Mouse (Mus musculus): ENCODE measurements around the gene Cdk5rap3. TPM values are rescaled to one million over a fixed set of nuclear protein-coding genes. Genes with fewer than 3 reads are reported as not detected.
A peak's percentile ranks its signal among the peaks of the same experiment; 100 is the strongest.

The Cdk5rap3 gene
- polyA plus RNA-seq, 1 experiment from 2014 or later, result 38.8 TPM

DNA sequence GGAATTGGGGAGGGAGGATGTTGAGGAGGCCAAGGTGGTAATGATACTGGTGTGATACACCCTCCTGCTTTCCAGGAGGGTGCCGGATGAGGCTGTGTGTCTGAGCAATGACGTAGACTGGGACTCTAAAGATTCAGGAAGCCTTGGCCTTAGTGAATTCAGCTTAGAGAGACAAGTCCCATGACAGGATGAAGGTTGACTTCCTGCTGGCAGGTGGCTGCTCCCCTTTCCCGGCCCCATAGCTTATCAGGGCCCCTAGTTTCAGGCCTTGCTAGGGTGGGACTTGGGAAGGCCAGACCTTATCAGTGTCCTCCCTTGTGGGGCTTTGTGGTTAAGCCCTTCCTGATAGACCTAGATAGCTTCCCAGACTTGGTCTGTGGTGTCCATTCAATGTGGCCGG, 31.6 kb upstream of the Cdk5rap3 start:
- H3K27ac ChIP-seq (ENCODE audit: low read length), result peak overlapping the region; percentile 98
- peak overlapping the region; percentile 47 for H3K4me3 ChIP-seq (ENCODE audit: low read depth, low read length)
- no peaks in the 10 kb centered on the region for H3K27me3 ChIP-seq (ENCODE audit: control insufficient read depth, insufficient read depth, low read depth, low read length)
- peaks cover 65% of the 10 kb centered on the region for H3K4me1 ChIP-seq (ENCODE audit: control insufficient read depth, low read depth, low read length)
- 20% methylated on average over 4 of the region's 4 CpGs for WGBS (ENCODE audit: insufficient replicate concordance)
- no peaks in the 10 kb centered on the region for H3K9me3 ChIP-seq (replicated peaks; ENCODE audit: control insufficient read depth, low read length)
- ATAC-seq (ENCODE audit: low read depth), result peak; percentile 78
- peak overlapping the region; percentile 97 for H3K4me2 ChIP-seq (ENCODE audit: low read depth, low read length)
- H3K9ac ChIP-seq (ENCODE audit: low read depth, low read length), result peak overlapping the region; percentile 67
- peaks cover 38% of the 10 kb centered on the region for H3K36me3 ChIP-seq (ENCODE audit: control insufficient read depth, insufficient read depth)

GRCm38 (mm10) chr11:96946498-96946897, 30.2 kb upstream of the Cdk5rap3 start:
- Histone ChIP-seq H3K27me3 (ENCODE audit: control insufficient read depth, insufficient read depth, low read depth, low read length) (no peaks in the 10 kb centered on the region), H3K9me3 (replicated peaks; ENCODE audit: control insufficient read depth, low read length) (no peaks in the 10 kb centered on the region), H3K4me3 (ENCODE audit: low read depth, low read length) (peak overlapping the region; percentile 80), H3K4me1 (ENCODE audit: control insufficient read depth, low read depth, low read length) (peaks cover 65% of the 10 kb centered on the region), H3K9ac (ENCODE audit: low read depth, low read length) (peak overlapping the region; percentile 71), H3K36me3 (ENCODE audit: control insufficient read depth, insufficient read depth) (peaks cover 25% of the 10 kb centered on the region), H3K4me2 (ENCODE audit: low read depth, low read length) (peak overlapping the region; percentile 97), H3K27ac (ENCODE audit: low read length) (peak overlapping the region; percentile 98)
- WGBS (ENCODE audit: insufficient replicate concordance), result 62% methylated on average over 9 of the region's 9 CpGs
- no peak for ATAC-seq (ENCODE audit: low read depth)

GRCm38 (mm10) chr11:96944844-96945580, 28.7 kb upstream of the Cdk5rap3 start:
- peak overlapping the region; percentile 80 for H3K4me3 ChIP-seq (ENCODE audit: low read depth, low read length)
- ATAC-seq (ENCODE audit: low read depth), result no peak
- H3K27ac ChIP-seq (ENCODE audit: low read length), result peak overlapping the region; percentile 98
- H3K9ac ChIP-seq (ENCODE audit: low read depth, low read length), result peak overlapping the region; percentile 71
- H3K36me3 ChIP-seq (ENCODE audit: control insufficient read depth, insufficient read depth), result peaks cover 21% of the 10 kb centered on the region
- 26% methylated on average over 14 of the region's 14 CpGs for WGBS (ENCODE audit: insufficient replicate concordance)
- H3K4me1 ChIP-seq (ENCODE audit: control insufficient read depth, low read depth, low read length), result peaks cover 65% of the 10 kb centered on the region
- no peaks in the 10 kb centered on the region for H3K27me3 ChIP-seq (ENCODE audit: control insufficient read depth, insufficient read depth, low read depth, low read length)
- peak overlapping the region; percentile 97 for H3K4me2 ChIP-seq (ENCODE audit: low read depth, low read length)
- H3K9me3 ChIP-seq (replicated peaks; ENCODE audit: control insufficient read depth, low read length), result no peaks in the 10 kb centered on the region

DNA sequence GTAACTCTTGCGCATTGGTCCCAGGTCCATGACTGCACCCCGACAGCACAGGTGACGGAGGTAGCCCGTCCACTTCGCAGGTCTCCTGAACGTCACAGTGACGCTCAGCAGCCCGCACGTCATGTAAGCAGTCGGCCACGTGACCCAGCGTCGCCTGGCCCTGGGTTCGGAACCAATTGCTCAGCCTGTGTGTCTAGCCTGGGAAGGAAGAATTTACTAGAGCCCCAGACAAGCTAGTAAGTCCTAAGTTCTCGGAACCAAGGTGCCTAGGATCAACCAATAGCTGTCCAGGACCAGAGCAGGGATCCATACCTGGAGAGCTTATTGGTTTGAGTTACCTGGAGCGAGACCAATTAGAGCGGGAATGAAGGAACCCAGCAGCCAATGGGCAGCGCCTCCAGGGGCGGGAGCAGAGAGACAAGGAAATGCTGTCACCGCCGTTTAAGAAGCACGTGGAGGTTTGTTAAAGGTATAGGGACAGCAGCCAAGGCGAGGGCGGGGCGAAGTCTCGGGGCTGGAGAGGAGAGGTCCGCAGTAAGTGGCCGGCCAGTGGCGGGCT, 27.5 kb upstream of the Cdk5rap3 start, which contains the start of gene Pnpo:
Gene Pnpo (minus strand): TSS at position 241 of the 559 bp plus-strand sequence.
- H3K4me1 ChIP-seq (ENCODE audit: control insufficient read depth, low read depth, low read length), result peaks cover 66% of the 10 kb centered on the region
- under 1% methylated on average over 29 of the region's 29 CpGs for WGBS (ENCODE audit: insufficient replicate concordance)
- peak within 1 kb of the TSS; percentile 97 for H3K4me2 ChIP-seq (ENCODE audit: low read depth, low read length)

DNA sequence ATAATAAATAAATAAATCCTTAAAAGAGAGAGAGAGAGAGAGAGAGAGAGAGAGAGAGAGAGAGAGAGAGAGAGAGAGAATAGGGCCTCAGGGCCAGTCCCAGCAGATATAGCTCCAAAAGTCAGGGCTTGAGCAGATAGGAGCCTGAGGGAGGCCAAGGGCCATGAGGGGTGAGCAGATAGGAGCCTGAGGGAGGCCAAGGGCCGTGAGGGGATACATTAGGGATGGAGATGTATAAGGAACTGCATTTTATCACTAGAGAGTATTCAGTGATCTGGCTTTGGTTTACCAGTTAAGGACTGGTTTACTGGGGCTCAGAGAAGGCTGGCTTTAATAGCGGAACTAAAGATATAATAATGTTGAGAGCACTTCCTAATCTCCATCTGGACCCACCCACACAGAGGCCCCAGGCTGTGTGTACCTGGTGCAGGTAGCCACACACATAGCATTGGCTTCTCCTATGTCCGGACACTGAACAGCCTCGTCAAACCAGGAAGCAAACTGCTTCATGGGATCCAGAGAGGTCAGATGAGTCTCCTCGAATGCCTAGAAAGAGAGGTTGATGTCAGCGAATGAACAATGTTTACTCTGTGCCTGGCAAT, 25.8 kb upstream of the Cdk5rap3 start:
- H3K27me3 ChIP-seq (ENCODE audit: control insufficient read depth, insufficient read depth, low read depth, low read length), result no peaks in the 10 kb centered on the region
- H3K9ac ChIP-seq (ENCODE audit: low read depth, low read length), result peak overlapping the region; percentile 95
- H3K27ac ChIP-seq (ENCODE audit: low read length), result peak overlapping the region; percentile 98
- H3K4me3 ChIP-seq (ENCODE audit: low read depth, low read length), result peak overlapping the region; percentile 80
- 33% methylated on average over 6 of the region's 6 CpGs for whole genome bisulfite sequencing (ENCODE audit: insufficient replicate concordance)
- peak overlapping the region; percentile 97 for H3K4me2 ChIP-seq (ENCODE audit: low read depth, low read length)
- peak; percentile 59 for ATAC-seq (ENCODE audit: low read depth)
- H3K4me1 ChIP-seq (ENCODE audit: control insufficient read depth, low read depth, low read length), result peaks cover 67% of the 10 kb centered on the region
- H3K9me3 ChIP-seq (replicated peaks; ENCODE audit: control insufficient read depth, low read length), result no peaks in the 10 kb centered on the region
- H3K36me3 ChIP-seq (ENCODE audit: control insufficient read depth, insufficient read depth), result peaks cover 39% of the 10 kb centered on the region

More for the DNA sequence above, 27.5 kb upstream of the Cdk5rap3 start, which contains the start of gene Pnpo:
- peak; percentile 83 for ATAC-seq (ENCODE audit: low read depth)
- peak within 1 kb of the TSS; percentile 98 for H3K27ac ChIP-seq (ENCODE audit: low read length)
- H3K9ac ChIP-seq (ENCODE audit: low read depth, low read length), result peak within 1 kb of the TSS; percentile 95
- H3K9me3 ChIP-seq (replicated peaks; ENCODE audit: control insufficient read depth, low read length), result no peaks in the 10 kb centered on the region
- H3K27me3 ChIP-seq (ENCODE audit: control insufficient read depth, insufficient read depth, low read depth, low read length), result no peaks in the 10 kb centered on the region
- H3K36me3 ChIP-seq (ENCODE audit: control insufficient read depth, insufficient read depth), result peaks cover 23% of the 10 kb centered on the region
- H3K4me3 ChIP-seq (ENCODE audit: low read depth, low read length), result peak within 1 kb of the TSS; percentile 80

- H3K9me3 ChIP-seq (replicated peaks; ENCODE audit: control insufficient read depth, low read length), result no peaks in the 10 kb centered on the region
- peaks cover 42% of the 10 kb centered on the region for H3K36me3 ChIP-seq (ENCODE audit: control insufficient read depth, insufficient read depth)
- peak overlapping the region; percentile 95 for H3K9ac ChIP-seq (ENCODE audit: low read depth, low read length)
- H3K4me3 ChIP-seq (ENCODE audit: low read depth, low read length), result peak overlapping the region; percentile 80
- 49% methylated on average over 16 of the region's 16 CpGs for WGBS (ENCODE audit: insufficient replicate concordance)
- peak overlapping the region; percentile 97 for H3K4me2 ChIP-seq (ENCODE audit: low read depth, low read length)
- H3K4me1 ChIP-seq (ENCODE audit: control insufficient read depth, low read depth, low read length), result peaks cover 67% of the 10 kb centered on the region
- ATAC-seq (ENCODE audit: low read depth), result peak; percentile 4; the same call in 1 of the 2 replicates
- peak overlapping the region; percentile 98 for H3K27ac ChIP-seq (ENCODE audit: low read length)
- H3K27me3 ChIP-seq (ENCODE audit: control insufficient read depth, insufficient read depth, low read depth, low read length), result no peaks in the 10 kb centered on the region
Observed at GRCm38 (mm10) chr11:96940578-96941465, 24.5 kb upstream of the Cdk5rap3 start.

DNA sequence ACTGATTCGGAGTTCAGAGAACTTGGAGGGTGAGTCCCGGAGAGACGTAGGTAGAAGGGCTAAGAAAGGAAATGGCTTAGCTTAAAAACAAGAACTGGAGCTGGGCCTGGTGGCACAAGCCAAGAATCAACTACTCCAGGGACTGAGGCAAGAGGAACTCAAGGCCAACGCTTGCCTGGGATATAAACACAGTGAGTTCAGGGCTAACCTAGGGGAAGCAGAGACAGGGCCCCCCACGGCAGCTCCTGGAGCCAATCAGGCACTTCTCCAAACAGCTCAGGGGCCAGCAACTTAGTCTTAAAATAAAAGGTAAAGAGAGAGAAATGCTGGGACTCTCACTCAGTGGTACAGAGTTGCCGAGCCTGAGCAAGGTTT, 22.1 kb upstream of the Cdk5rap3 start:
- Histone ChIP-seq H3K4me3 (ENCODE audit: low read depth, low read length) (peak overlapping the region; percentile 80), H3K4me1 (ENCODE audit: control insufficient read depth, low read depth, low read length) (peaks cover 73% of the 10 kb centered on the region), H3K36me3 (ENCODE audit: control insufficient read depth, insufficient read depth) (peaks cover 42% of the 10 kb centered on the region), H3K27ac (ENCODE audit: low read length) (peak overlapping the region; percentile 98), H3K9ac (ENCODE audit: low read depth, low read length) (peak overlapping the region; percentile 95), H3K27me3 (ENCODE audit: control insufficient read depth, insufficient read depth, low read depth, low read length) (no peaks in the 10 kb centered on the region), H3K9me3 (replicated peaks; ENCODE audit: control insufficient read depth, low read length) (no peaks in the 10 kb centered on the region), H3K4me2 (ENCODE audit: low read depth, low read length) (peak overlapping the region; percentile 97)
- WGBS (ENCODE audit: insufficient replicate concordance), result 76% methylated on average over 6 of the region's 6 CpGs
- ATAC-seq (ENCODE audit: low read depth), result no peak

- Histone ChIP-seq H3K4me1 (ENCODE audit: control insufficient read depth, low read depth, low read length) (peaks cover 79% of the 10 kb centered on the region), H3K9ac (ENCODE audit: low read depth, low read length) (peak overlapping the region; percentile 95), H3K9me3 (replicated peaks; ENCODE audit: control insufficient read depth, low read length) (no peaks in the 10 kb centered on the region), H3K27me3 (ENCODE audit: control insufficient read depth, insufficient read depth, low read depth, low read length) (no peaks in the 10 kb centered on the region), H3K4me3 (ENCODE audit: low read depth, low read length) (peak overlapping the region; percentile 80), H3K4me2 (ENCODE audit: low read depth, low read length) (peak overlapping the region; percentile 97), H3K27ac (ENCODE audit: low read length) (peak overlapping the region; percentile 98), H3K36me3 (ENCODE audit: control insufficient read depth, insufficient read depth) (peaks cover 42% of the 10 kb centered on the region)
- peak; percentile 46 for ATAC-seq (ENCODE audit: low read depth)
- WGBS (ENCODE audit: insufficient replicate concordance), result 43% methylated on average over 10 of the region's 10 CpGs
Observed at GRCm38 (mm10) chr11:96937549-96938425, 21.5 kb upstream of the Cdk5rap3 start.
